Mouse (Mus musculus) ES-E14 (cell line): ENCODE measurements around the gene Eif4b. TPM values are rescaled to one million over a fixed set of nuclear protein-coding genes. Genes with fewer than 3 reads are reported as not detected.

Experiments used
- DNase-seq: peaks from one replicate; pipeline ENCODE4 v3.0.0-alpha.2; 2013; ENCODE audit warnings: low read depth, low spot score
- H3K27ac ChIP-seq: 2 replicates; pipeline ENCODE4 v1.5.1; 2012; ENCODE audit warnings: low read depth, mild to moderate bottlenecking, low read length, moderate library complexity, mixed read lengths; ENCODE audit not compliant: poor library complexity, insufficient read depth, severe bottlenecking
- H3K36me3 ChIP-seq: 2 replicates; pipeline ENCODE4 v1.6.1; 2012; ENCODE audit warnings: mild to moderate bottlenecking, low read length, moderate library complexity, mixed read lengths; ENCODE audit not compliant: control insufficient read depth, poor library complexity, insufficient read depth, severe bottlenecking
- H3K4me1 ChIP-seq, 2 experiments: fragments of 150-350 bp in 1 of 2; sonication (generic) in 1 of 2; 2 replicates each; pipeline ENCODE4 v1.6.1; 2012; ENCODE audit warnings: low read length in 2 of 2, mild to moderate bottlenecking in 1 of 2, mixed read lengths in 1 of 2; ENCODE audit not compliant: control insufficient read depth in 2 of 2, insufficient read depth in 2 of 2, poor library complexity in 1 of 2
- H3K4me3 ChIP-seq, 2 experiments: fragments of 150-350 bp in 1 of 2; sonication (generic) in 1 of 2; 2 replicates each; pipeline ENCODE4 v1.5.1; 2012; ENCODE audit warnings: low read length in 2 of 2, low read depth in 1 of 2, mild to moderate bottlenecking in 1 of 2, mixed read lengths in 1 of 2; ENCODE audit not compliant: insufficient read depth in 1 of 2, poor library complexity in 1 of 2, severe bottlenecking in 1 of 2
- H3K9ac ChIP-seq: 2 replicates; pipeline ENCODE4 v1.6.1; 2012; ENCODE audit warnings: low read depth, mild to moderate bottlenecking, low read length, mixed read lengths; ENCODE audit not compliant: poor library complexity, insufficient read depth, severe bottlenecking
- H3K9me3 ChIP-seq: fragments of 150-350 bp; sonication (generic); 2 replicates; pipeline ENCODE4 v1.6.1; 2012; ENCODE audit warnings: low read depth, mild to moderate bottlenecking, low read length; ENCODE audit not compliant: control insufficient read depth, insufficient read depth
- CHD2 ChIP-seq: IDR thresholded peaks from 2 replicates; pipeline ENCODE4 v1.6.1; 2014; ENCODE audit warnings: mild to moderate bottlenecking, low read depth, low read length, inconsistent platforms
- HCFC1 ChIP-seq: IDR thresholded peaks from 2 replicates; pipeline ENCODE4 v1.6.1; 2012; ENCODE audit warnings: low read length, inconsistent platforms, borderline replicate concordance; ENCODE audit not compliant: insufficient read depth
- MAFK ChIP-seq: IDR thresholded peaks from 2 replicates; pipeline ENCODE4 v1.6.1; 2014; ENCODE audit warnings: mild to moderate bottlenecking, low read depth, low read length, inconsistent platforms; ENCODE audit not compliant: insufficient read depth
- ZC3H11A ChIP-seq: IDR thresholded peaks from 2 replicates; pipeline ENCODE4 v1.6.1; 2012; ENCODE audit warnings: low read depth, mild to moderate bottlenecking, inconsistent platforms, low read length, borderline replicate concordance
- ZNF384 ChIP-seq: IDR thresholded peaks from 2 replicates; pipeline ENCODE4 v1.6.1; 2012; ENCODE audit warnings: low read depth, low read length, inconsistent platforms
- in situ Hi-C, 2 experiments: fragments of 600-800 bp; cut with MboI; formaldehyde crosslinking; loops; one replicate each; pipeline ENCODE4 v1.15.1; 2025; ENCODE audit warnings: low sequenced_read_pairs in 2 of 2, inconsistent platforms in 1 of 2; ENCODE audit not compliant: unreplicated experiment in 2 of 2
- total RNA-seq: library from RNA; depleted of rRNA; stranded (reverse); fragments of 300-350 nt; gene quantifications from 2 replicates; pipeline ENCODE4 v1.2.3, GENCODE M21; 2012

The Eif4b gene
- total RNA-seq, 1 experiment = 361 TPM

- TF ChIP-seq HCFC1 = no peak
- no peak for TF ChIP-seq ZNF384
- peaks cover 7% of the 10 kb centered on the region; the same call in 1 of the 2 replicates for H3K36me3 ChIP-seq
- H3K4me3 ChIP-seq = peak overlapping the region; percentile 23 to 24; a peak in 2 of 4 replicates
- in situ Hi-C loops = no loop called here
- DNase-seq = no peak
- H3K4me1 ChIP-seq = peaks cover 10 to 45% of the 10 kb centered on the region in 2 experiments; a peak in 3 of 4 replicates
- no peaks in the 10 kb centered on the region for H3K9me3 ChIP-seq
- no peak overlapping the region for H3K27ac ChIP-seq
- peak overlapping the region; percentile 24; the same call in 1 of the 2 replicates for H3K9ac ChIP-seq
These were observed 29.1 kb downstream of the Eif4b start for GRCm38 (mm10) chr15:102102548-102103121.

DNA sequence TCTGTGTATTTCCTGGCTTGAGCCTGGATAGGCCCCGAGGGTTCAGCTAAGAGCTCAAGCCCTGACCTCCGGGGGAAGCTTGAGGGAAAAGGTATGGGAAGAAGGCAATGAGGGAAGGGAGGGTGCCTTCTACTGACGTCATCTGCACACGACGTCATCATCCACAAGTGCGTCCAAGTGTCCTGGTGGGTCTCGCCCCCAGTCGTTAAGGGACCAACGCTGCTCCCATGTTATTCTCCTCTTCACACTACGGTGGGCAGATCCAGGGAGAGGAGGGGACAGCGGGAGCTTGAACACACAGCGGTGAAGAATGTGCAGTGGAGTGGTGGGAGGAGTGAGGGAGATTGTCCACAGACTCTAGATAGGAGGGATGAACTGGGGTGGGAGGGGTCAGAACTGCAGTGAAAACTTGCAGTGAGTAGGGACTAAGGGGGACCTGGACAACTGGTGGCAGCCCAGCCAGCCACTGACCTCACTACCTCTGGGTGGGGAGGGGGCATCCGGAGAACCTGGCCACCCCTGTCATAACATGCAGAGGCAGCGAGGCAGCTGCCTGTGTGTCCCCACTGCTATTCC lies 29.9 kb downstream of the Eif4b start:
- Histone ChIP-seq H3K9ac (no peak overlapping the region), H3K4me1 (peaks cover 12 to 43% of the 10 kb centered on the region in 2 experiments; a peak in 3 of 4 replicates), H3K27ac (0 out of 2 replicates have a peak overlapping the region, but pooled peaks have one; percentile 2), H3K9me3 (no peaks in the 10 kb centered on the region), H3K4me3 (no peak overlapping the region), H3K36me3 (no peaks in the 10 kb centered on the region; the same call in 1 of the 2 replicates)
- in situ Hi-C loops = no loop called here
- DNase-seq = no peak
- TF ChIP-seq MAFK (no peak), CHD2 (no peak), ZNF384 (no peak), ZC3H11A (no peak), HCFC1 (no peak)

DNA sequence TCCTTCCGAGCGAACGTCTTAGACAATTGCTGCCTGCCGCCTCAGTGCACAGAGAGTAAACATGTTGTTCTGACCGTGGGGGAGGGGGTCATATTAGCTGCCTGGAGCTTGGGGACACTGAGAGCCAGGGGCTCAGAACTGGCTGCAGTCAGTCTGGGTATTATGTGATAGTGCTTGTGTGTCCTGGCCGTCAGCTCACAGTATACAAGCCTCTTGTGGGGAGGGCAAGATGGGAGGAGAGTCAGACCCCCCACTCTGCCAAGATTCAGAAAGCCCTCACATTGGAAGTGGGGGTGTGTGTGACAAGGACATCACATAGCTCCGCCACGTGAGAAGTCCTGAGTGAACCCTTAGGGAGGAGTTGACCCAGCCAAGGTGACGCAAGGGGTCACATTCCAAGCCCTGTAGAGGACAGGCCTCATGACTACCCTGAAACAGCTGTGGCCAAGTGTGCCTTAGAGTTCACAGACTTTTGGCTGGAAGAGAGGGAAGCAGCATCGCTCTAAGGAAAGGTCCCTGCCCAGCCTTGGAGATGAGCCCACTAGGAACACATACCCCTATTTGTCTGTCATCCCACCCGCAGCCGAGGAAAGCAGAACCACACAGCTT lies 30.5 kb downstream of the Eif4b start:
- Histone ChIP-seq H3K36me3 (no peaks in the 10 kb centered on the region), H3K9me3 (no peaks in the 10 kb centered on the region), H3K9ac (no peak overlapping the region), H3K4me3 (no peak overlapping the region), H3K4me1 (peaks cover 12 to 44% of the 10 kb centered on the region in 2 experiments; a peak in 3 of 4 replicates), H3K27ac (0 out of 2 replicates have a peak overlapping the region, but pooled peaks have one; percentile 2)
- in situ Hi-C loops = no loop called here
- TF ChIP-seq ZNF384 (no peak), MAFK (no peak), CHD2 (no peak), HCFC1 (no peak), ZC3H11A (no peak)
- DNase-seq = no peak

DNA sequence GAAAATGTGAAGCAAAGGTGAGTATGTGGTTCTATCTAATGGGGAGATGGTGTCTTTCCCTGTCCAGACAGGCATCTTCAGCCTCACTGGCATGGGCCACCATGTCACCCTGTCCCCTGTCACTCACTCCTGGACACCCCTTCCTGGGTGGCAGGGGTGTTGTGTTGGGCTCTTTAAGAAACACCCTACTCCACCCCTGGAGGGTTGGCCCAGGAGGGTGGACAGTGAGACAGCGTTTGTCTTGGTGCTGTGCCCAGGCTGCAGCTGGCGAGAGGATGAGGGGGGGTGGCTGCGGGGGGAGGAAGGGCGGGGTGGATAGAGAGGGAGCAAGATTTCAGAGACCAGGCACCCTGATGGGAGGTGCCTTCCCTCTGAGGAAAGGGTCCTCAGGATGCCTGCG lies 31.8 kb downstream of the Eif4b start:
- no peak overlapping the region for H3K27ac ChIP-seq
- H3K9ac ChIP-seq = no peak overlapping the region
- TF ChIP-seq ZNF384 = no peak
- no peak for TF ChIP-seq CHD2
- TF ChIP-seq MAFK = no peak
- TF ChIP-seq HCFC1 = no peak
- no peak for TF ChIP-seq ZC3H11A
- DNase-seq = no peak
- in situ Hi-C loops = no loop called here
- no peaks in the 10 kb centered on the region for H3K36me3 ChIP-seq
- peaks cover 12 to 42% of the 10 kb centered on the region in 2 experiments; a peak in 3 of 4 replicates for H3K4me1 ChIP-seq
- H3K9me3 ChIP-seq = no peaks in the 10 kb centered on the region
- no peak overlapping the region for H3K4me3 ChIP-seq
